Mouse (Mus musculus) MEL (cell line): ENCODE data around the gene Arhgap24. TPM values are rescaled to one million over a fixed set of nuclear protein-coding genes. Genes with fewer than 3 reads are reported as not detected.

Source experiments
- DNase-seq: peaks from one replicate; pipeline ENCODE4 v3.0.0; 2011; ENCODE audit warnings: low read depth, low spot score
- H3K27ac ChIP-seq: 2 replicates; pipeline ENCODE4 v1.5.1; 2012; ENCODE audit warnings: low read depth, mild to moderate bottlenecking, control low read depth, low read length, moderate library complexity; ENCODE audit not compliant: control insufficient read depth
- H3K27me3 ChIP-seq, 2 experiments: fragments of 150-350 bp in 1 of 2; sonication (generic) in 1 of 2; 2 replicates each; pipeline ENCODE4 v1.6.1; 2012; ENCODE audit warnings: low read length in 2 of 2, mild to moderate bottlenecking in 2 of 2, improper control_type of control experiment in 1 of 2, moderate library complexity in 1 of 2; ENCODE audit not compliant: insufficient read depth in 2 of 2, control insufficient read depth in 1 of 2
- H3K36me3 ChIP-seq, 2 experiments: 2 replicates each; pipeline ENCODE4 v1.6.1; 2012 to 2014; ENCODE audit warnings: low read length in 2 of 2, improper control_type of control experiment in 1 of 2, inconsistent platforms in 1 of 2, mild to moderate bottlenecking in 1 of 2; ENCODE audit not compliant: insufficient read depth in 2 of 2, control insufficient read depth in 1 of 2
- H3K4me1 ChIP-seq, 2 experiments: fragments of 150-350 bp in 1 of 2; sonication (generic) in 1 of 2; 2 replicates each; pipeline ENCODE4 v1.6.1; 2012; ENCODE audit warnings: low read length in 2 of 2, improper control_type of control experiment in 1 of 2, mild to moderate bottlenecking in 1 of 2; ENCODE audit not compliant: insufficient read depth in 2 of 2, control insufficient read depth in 1 of 2
- H3K4me3 ChIP-seq, 2 experiments: fragments of 150-350 bp in 1 of 2; sonication (generic) in 1 of 2; 2 replicates each; pipeline ENCODE4 v1.5.1; 2012; ENCODE audit warnings: low read depth in 2 of 2, low read length in 2 of 2, mild to moderate bottlenecking in 2 of 2, moderate library complexity in 2 of 2, control low read depth in 1 of 2, improper control_type of control experiment in 1 of 2; ENCODE audit not compliant: control insufficient read depth in 1 of 2, insufficient read depth in 1 of 2
- H3K79me2 ChIP-seq: 2 replicates; pipeline ENCODE4 v1.6.1; 2012; ENCODE audit warnings: mild to moderate bottlenecking, low read length, moderate library complexity; ENCODE audit not compliant: control insufficient read depth, poor library complexity, insufficient read depth
- H3K9ac ChIP-seq: 2 replicates; pipeline ENCODE4 v1.6.1; 2012; ENCODE audit warnings: low read depth, mild to moderate bottlenecking, control low read depth, low read length, moderate library complexity; ENCODE audit not compliant: control insufficient read depth, poor library complexity, severe bottlenecking
- H3K9me3 ChIP-seq: fragments of 150-350 bp; sonication (generic); replicated peaks from 2 replicates; pipeline ENCODE4 v1.6.1; 2012; ENCODE audit warnings: mild to moderate bottlenecking, low read length, improper control_type of control experiment, moderate library complexity; ENCODE audit not compliant: insufficient read depth
- CHD2 ChIP-seq: IDR thresholded peaks from 2 replicates; pipeline ENCODE4 v1.6.1; 2011; ENCODE audit warnings: low read length, improper control_type of control experiment
- GABPA ChIP-seq: IDR thresholded peaks from 2 replicates; pipeline ENCODE4 v1.6.1; 2012; ENCODE audit warnings: low read depth, mild to moderate bottlenecking, inconsistent platforms, low read length, improper control_type of control experiment, moderate library complexity
- GATA1 ChIP-seq: IDR thresholded peaks from 2 replicates; pipeline ENCODE4 v1.6.1; 2011; ENCODE audit warnings: low read depth, low read length, improper control_type of control experiment
- MAFK ChIP-seq: IDR thresholded peaks from 2 replicates; pipeline ENCODE4 v1.6.1; 2011; ENCODE audit warnings: low read depth, mild to moderate bottlenecking, low read length, improper control_type of control experiment, borderline replicate concordance
- MYB ChIP-seq: IDR thresholded peaks from 2 replicates; pipeline ENCODE4 v1.6.1; 2011; ENCODE audit warnings: mild to moderate bottlenecking, low read depth, low read length, improper control_type of control experiment
- MYC ChIP-seq: IDR thresholded peaks from 2 replicates; pipeline ENCODE4 v1.6.1; 2011; ENCODE audit warnings: low read depth, mild to moderate bottlenecking, low read length, improper control_type of control experiment, moderate library complexity
- NELFE ChIP-seq: IDR thresholded peaks from 2 replicates; pipeline ENCODE4 v1.6.1; 2011; ENCODE audit warnings: low read depth, low read length, improper control_type of control experiment
- POLR2A ChIP-seq, 2 experiments: IDR thresholded peaks; 2 replicates each; pipeline ENCODE4 v1.6.1; 2011 to 2012; ENCODE audit warnings: low read length in 2 of 2, mild to moderate bottlenecking in 2 of 2, control low read depth in 1 of 2, improper control_type of control experiment in 1 of 2, low read depth in 1 of 2, moderate library complexity in 1 of 2; ENCODE audit not compliant: control insufficient read depth in 1 of 2, insufficient read depth in 1 of 2, poor library complexity in 1 of 2
- RAD21 ChIP-seq: IDR thresholded peaks from 2 replicates; pipeline ENCODE4 v1.6.1; 2011; ENCODE audit warnings: mild to moderate bottlenecking, low read depth, low read length, improper control_type of control experiment
- SIN3A ChIP-seq: IDR thresholded peaks from 2 replicates; pipeline ENCODE4 v1.6.1; 2012; ENCODE audit warnings: low read length, improper control_type of control experiment, inconsistent platforms
- TBP ChIP-seq: IDR thresholded peaks from 2 replicates; pipeline ENCODE4 v1.8.0; 2011; ENCODE audit warnings: low read depth, low read length, improper control_type of control experiment
- TCF12 ChIP-seq: IDR thresholded peaks from 2 replicates; pipeline ENCODE4 v1.6.1; 2014; ENCODE audit warnings: low read depth, mild to moderate bottlenecking, inconsistent platforms, low read length, improper control_type of control experiment, moderate library complexity
- USF1 ChIP-seq: IDR thresholded peaks from 2 replicates; pipeline ENCODE4 v1.6.1; 2014; ENCODE audit warnings: low read depth, mild to moderate bottlenecking, inconsistent platforms, low read length, improper control_type of control experiment, moderate library complexity
- USF2 ChIP-seq, 2 experiments: IDR thresholded peaks; 2 replicates each; pipeline ENCODE4 v1.6.1; 2011 to 2012; ENCODE audit warnings: improper control_type of control experiment in 2 of 2, low read length in 2 of 2, borderline replicate concordance in 1 of 2, inconsistent platforms in 1 of 2, low read depth in 1 of 2, mild to moderate bottlenecking in 1 of 2; ENCODE audit not compliant: insufficient read depth in 1 of 2
- ZKSCAN1 ChIP-seq: IDR thresholded peaks from 2 replicates; pipeline ENCODE4 v1.6.1; 2012; ENCODE audit warnings: low read depth, mild to moderate bottlenecking, inconsistent platforms, low read length, improper control_type of control experiment, moderate library complexity
- ZNF384 ChIP-seq: IDR thresholded peaks from 2 replicates; pipeline ENCODE4 v1.6.1; 2012; ENCODE audit warnings: low read depth, mild to moderate bottlenecking, inconsistent platforms, low read length, improper control_type of control experiment
- polyA plus RNA-seq, 2 experiments: library from polyadenylated mRNA; stranded (reverse) in 1 of 2; unstranded in 1 of 2; fragments of >175 nt in 1 of 2; fragments of >200 nt in 1 of 2; gene quantifications; 2 replicates each; pipeline versions ENCODE4 v1.2.1 to v1.2.4; 2012; ENCODE audit warnings: low replicate concordance in 2 of 2, low read depth in 1 of 2; ENCODE audit not compliant: insufficient read length in 2 of 2, insufficient read depth in 1 of 2, missing spikeins in 1 of 2
- total RNA-seq: library from RNA; depleted of rRNA; stranded (reverse); fragments of 300-350 nt; gene quantifications from 2 replicates; pipeline ENCODE4 v1.2.3, GENCODE M21; 2012

Arhgap24 gene
- total and polyA plus RNA-seq, 3 experiments: not detected

GRCm38 (mm10) chr5:102844731-102845598 is 363.8 kb downstream of the Arhgap24 start:
- Histone ChIP-seq H3K27ac (no peak overlapping the region), H3K9ac (no peak overlapping the region), H3K4me3 (no peak overlapping the region), H3K9me3 (no peaks in the 10 kb centered on the region), H3K36me3 (no peaks in the 10 kb centered on the region), H3K79me2 (no peaks in the 10 kb centered on the region), H3K27me3 (no peaks in the 10 kb centered on the region), H3K4me1 (no peaks in the 10 kb centered on the region)
- TF ChIP-seq NELFE (no peak), SIN3A (no peak), GABPA (no peak)
- DNase-seq: no peak

GRCm38 (mm10) chr5:102845800-102846199 is 364.6 kb downstream of the Arhgap24 start:
- H3K36me3 ChIP-seq: no peaks in the 10 kb centered on the region
- no peaks in the 10 kb centered on the region for H3K27me3 ChIP-seq
- no peak for TF ChIP-seq USF1
- no peak for TF ChIP-seq TBP
- TF ChIP-seq NELFE: no peak
- no peak for TF ChIP-seq CHD2
- no peak for TF ChIP-seq GATA1
- no peak for TF ChIP-seq ZKSCAN1
- no peak for TF ChIP-seq TCF12
- no peak for TF ChIP-seq RAD21
- TF ChIP-seq ZNF384: no peak
- no peaks in the 10 kb centered on the region for H3K9me3 ChIP-seq
- H3K4me3 ChIP-seq: no peak overlapping the region
- no peak overlapping the region for H3K27ac ChIP-seq
- no peak overlapping the region for H3K9ac ChIP-seq
- DNase-seq: no peak
- no peaks in the 10 kb centered on the region for H3K79me2 ChIP-seq
- no peaks in the 10 kb centered on the region for H3K4me1 ChIP-seq

- Histone ChIP-seq H3K4me1 (no peaks in the 10 kb centered on the region), H3K79me2 (no peaks in the 10 kb centered on the region), H3K9ac (no peak overlapping the region), H3K36me3 (no peaks in the 10 kb centered on the region), H3K9me3 (no peaks in the 10 kb centered on the region), H3K27ac (no peak overlapping the region), H3K4me3 (no peak overlapping the region), H3K27me3 (no peaks in the 10 kb centered on the region)
- no peak for TF ChIP-seq USF2 (IDR thresholded peaks at IDR 0.05; ENCODE audit: borderline replicate concordance in 1 of 2, insufficient read depth in 1 of 2, low read depth in 1 of 2, low read length in 2 of 2)
- TF ChIP-seq MAFK: no peak
- TF ChIP-seq MYC: no peak
- no peak for TF ChIP-seq USF1
- no peak for TF ChIP-seq MYB
- no peak for TF ChIP-seq POLR2A (IDR thresholded peaks at IDR 0.05; ENCODE audit: control insufficient read depth in 1 of 2, insufficient read depth in 1 of 2, low read depth in 1 of 2, low read length in 2 of 2, poor library complexity in 1 of 2)
- DNase-seq: no peak
These were observed 366.7 kb downstream of the Arhgap24 start for GRCm38 (mm10) chr5:102847859-102848258.
